Mouse (Mus musculus) erythroblast, adult 5-6 weeks (primary cell): ENCODE measurements around the gene Irf7. TPM values are rescaled to one million over a fixed set of nuclear protein-coding genes. Genes with fewer than 3 reads are reported as not detected.
"Not testable (repeated sequence)": the region's sequence is repeated elsewhere in the genome, so short reads cannot be mapped to it uniquely, and the experiment has no call there.

Source experiments
- ATAC-seq: replicated peaks from 2 replicates; pipeline ENCODE4 v1.8.0; 2016; ENCODE audit warnings: moderate number of reproducible peaks, mild to moderate bottlenecking, moderate TSS enrichment, inconsistent platforms; ENCODE audit not compliant: poor library complexity, low FRiP score, severe bottlenecking
- total RNA-seq, 2 experiments: library from RNA; stranded (forward) in 1 of 2; stranded (reverse) in 1 of 2; fragments of 150-400 nt in 1 of 2; fragments of 200-764, 138-1000 nt in 1 of 2; gene quantifications; 2 replicates each; pipeline versions ENCODE4 v1.2.3 to v1.2.4; 2015 to 2017; ENCODE audit warnings: low replicate concordance in 2 of 2

The Irf7 gene
- total RNA-seq, 2 experiments from 2014 or later = 73.8 to 78.0 TPM

DNA sequence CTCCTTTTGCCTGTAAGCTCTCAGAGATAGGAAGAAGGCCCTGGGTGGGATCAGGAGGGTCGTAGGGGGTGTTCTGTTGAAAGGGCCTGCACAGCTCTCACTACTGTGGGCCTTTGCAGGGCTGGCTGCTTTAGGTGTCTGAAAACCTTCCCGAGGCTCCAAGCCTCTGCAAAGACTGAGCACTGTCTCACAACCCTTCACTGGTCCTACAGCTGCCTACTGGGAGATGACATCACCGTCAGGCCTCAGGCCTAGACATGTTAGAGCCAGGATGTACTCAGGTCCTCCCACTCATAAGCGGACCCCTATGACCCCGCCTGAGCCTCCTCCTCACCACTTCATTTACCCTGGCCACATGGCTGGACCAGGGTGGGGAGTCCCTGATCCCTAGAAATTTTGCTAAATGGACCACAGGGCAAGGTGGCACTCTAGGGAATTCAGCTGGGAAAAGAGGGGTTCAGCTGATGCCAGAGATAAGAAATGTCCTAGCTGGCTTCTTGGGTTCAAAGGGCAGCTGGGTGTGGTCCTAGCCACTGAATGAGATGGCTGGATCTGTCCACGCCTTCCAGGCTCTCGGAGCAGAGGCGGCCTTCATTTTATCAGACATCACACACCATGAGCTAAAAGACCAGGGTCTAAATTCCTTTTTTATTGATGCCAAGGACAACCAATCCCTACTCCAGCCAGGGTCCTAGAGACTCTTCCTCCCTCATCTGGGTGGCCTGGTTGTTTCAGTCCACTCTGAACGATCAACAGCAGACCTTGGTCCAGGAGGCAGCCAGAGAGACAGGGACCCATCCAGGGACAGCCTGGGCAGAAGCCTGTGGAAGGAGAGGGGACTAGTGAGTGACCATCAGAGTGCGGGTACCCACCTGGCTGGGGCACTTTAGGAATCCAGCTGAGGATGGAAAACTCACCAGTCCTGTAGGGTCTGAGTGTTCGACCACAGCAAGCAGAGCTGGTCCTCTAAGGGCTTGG lies 11.7 kb upstream of the Irf7 start:
- no peak for ATAC-seq

DNA sequence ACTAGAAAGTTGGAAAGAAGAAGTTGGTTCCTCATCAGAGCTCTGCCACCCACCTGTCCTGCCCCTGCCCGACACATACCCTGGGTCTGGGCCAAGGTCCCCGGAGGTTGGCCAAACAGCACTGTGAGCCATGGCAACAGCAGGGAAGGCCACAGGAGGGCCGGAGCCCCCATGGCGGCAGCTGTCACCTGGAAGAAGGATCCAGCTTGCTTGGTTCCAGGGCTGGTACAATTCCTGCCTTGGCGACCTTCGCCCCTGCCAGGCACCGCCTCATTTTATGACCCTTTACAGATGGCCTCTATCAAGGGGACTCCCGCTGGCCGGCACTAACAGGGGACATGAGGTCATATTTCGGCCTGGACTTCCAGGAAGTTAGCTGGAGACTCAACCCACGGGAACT lies 10.3 kb upstream of the Irf7 start, which contains the start of gene Cdhr5:
Gene Cdhr5 (minus strand): TSS at position 241 of the 400 bp plus-strand sequence.
- no peak for ATAC-seq

DNA sequence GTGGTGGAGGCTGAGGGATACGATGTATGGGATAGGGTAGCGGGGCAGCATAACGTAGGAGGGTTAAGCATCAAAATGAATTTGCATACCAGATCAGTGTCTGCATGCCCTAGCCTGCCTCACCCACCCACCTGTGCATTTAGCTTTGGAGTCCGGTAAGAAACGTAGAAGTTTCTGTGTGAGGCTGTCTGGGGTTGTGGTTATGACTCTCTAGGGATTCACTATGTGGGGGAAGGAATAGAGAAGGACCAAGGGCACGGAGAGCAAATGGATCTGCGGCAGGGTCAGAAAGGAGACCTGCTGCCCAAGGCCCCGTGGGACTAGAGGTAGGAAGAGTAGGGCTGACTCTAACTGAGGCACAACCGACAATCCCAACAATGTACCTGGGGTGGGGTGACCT lies 9.1 kb upstream of the Irf7 start:
- ATAC-seq = no peak

DNA sequence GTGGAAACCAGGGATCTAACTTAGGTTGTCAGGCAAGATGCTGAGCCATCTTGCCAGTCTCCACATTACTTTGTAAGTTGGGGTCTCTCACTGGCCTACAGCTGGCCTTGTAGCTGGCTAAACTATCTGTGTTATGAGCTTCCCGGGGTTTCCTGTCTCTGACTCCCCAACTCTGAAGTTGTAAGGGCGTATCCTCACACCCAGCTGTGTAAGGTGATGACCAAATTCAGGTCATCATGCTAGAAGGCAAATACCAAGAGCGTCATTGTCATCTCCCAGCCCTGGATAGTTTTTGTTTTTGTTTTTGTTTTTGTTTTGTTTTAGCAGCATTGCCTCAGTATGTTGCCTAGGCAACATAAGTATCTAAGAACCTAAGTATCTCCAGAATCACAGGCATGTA lies 4.3 kb upstream of the Irf7 start:
- no peak for ATAC-seq

DNA sequence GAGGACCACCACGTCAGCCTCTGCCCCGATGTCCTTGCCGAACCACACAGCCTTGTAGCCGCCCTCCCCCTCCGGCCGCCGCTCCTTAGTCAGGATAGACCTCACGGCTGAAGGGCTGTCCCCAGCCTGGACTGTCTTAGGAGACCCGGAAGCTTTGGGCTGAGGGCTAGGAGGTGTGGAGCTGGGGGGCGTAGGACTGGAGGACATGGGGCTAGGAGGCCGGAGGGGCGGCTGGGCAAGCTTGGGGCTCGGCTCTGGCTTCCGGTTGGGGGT lies 2.9 kb upstream of the Irf7 start:
- no peak for ATAC-seq

- no peak for ATAC-seq
These were observed 2.4 kb upstream of the Irf7 start for GRCm38 (mm10) chr7:141268466-141269272.

DNA sequence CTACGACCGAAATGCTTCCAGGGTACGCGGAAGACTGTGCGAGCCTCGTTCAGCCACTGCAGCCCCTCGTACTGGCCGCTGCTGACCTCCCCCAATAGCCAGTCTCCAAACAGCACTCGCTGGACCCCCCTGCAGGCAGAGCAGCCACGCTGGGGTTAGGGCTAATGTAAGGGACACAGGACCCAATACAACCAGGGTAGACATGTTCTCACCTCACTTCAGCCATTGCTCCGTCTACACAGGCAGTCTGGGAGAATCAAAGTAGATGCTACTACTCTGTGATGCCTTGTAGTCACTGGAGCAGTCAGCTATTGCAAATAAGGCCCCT lies 906 bp downstream of the Irf7 start:
- ATAC-seq = peak; percentile 26

DNA sequence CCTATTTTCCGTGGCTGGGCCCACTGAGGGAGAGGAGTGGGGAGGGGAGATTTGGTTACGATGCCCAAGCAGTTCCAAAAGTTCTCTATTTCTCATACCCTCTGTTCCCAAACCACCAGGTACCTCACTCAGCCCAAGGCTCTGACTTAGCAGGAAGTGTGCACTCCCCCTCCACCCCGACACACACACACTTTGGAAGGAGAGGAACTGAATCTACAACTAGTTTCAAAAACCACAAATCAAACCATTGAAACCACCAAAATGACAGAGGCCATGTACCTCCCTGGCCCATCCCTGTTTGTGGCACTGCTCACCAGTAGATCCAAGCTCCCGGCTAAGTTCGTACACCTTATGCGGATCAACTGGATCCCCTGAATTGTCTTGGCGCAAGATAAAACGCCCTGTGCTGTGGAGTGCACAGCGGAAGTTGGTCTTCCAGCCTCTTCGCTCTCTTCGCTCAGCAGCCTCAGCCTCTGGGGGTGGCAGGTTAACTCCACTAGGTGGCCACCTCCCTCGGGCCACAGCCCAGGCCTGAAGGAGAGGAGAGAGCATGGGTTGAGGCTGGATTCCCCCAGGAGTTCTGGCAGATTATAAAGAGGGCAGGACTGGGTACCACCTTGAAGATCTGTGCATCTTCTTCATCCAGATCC lies 1.4 kb downstream of the Irf7 start:
- ATAC-seq = peak; percentile 66

GRCm38 (mm10) chr7:141264041-141264700 lies 2.1 kb downstream of the Irf7 start:
- ATAC-seq = no peak

GRCm38 (mm10) chr7:141263640-141264039 lies 2.6 kb downstream of the Irf7 start:
- ATAC-seq = no peak

DNA sequence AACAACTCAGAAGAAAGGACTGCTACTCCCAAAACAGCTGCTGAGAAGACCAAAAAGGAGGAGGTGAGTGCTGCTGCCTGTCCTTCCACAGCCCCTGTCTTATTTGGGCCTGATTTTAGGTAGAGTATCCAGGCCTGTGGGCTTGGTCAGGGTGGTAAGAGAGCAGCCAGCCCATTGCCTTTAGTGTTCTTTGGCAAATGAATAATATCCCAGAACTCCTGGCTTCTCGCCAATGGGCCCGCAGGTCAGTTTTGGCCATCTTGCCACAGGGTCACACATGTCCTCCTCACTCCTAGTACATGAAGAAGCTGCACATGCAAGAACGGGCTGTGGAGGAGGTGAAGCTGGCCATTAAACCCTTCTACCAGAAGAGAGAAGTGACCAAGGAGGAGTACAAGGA lies 4.8 kb downstream of the Irf7 start:
- ATAC-seq = no peak

DNA sequence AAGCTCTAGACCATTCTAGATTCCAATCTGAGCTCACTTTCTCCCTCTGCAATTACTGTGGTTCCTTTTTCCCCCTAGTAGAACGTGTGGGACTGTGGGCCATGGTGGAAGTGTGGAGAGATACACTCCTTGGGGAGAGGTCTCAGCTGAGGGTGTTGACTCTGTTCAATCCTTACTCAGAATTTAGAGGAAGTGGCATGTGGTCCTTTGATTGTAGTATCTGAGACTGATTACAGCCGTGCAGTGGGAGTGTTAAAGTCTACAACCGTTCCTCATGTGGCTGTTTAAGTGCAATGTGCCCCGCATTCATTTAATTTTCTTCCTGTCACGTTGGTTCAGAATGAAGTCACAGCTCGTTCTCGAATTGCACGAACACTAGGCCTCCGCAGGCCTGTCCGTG lies 10.1 kb downstream of the Irf7 start:
- no peak for ATAC-seq

DNA sequence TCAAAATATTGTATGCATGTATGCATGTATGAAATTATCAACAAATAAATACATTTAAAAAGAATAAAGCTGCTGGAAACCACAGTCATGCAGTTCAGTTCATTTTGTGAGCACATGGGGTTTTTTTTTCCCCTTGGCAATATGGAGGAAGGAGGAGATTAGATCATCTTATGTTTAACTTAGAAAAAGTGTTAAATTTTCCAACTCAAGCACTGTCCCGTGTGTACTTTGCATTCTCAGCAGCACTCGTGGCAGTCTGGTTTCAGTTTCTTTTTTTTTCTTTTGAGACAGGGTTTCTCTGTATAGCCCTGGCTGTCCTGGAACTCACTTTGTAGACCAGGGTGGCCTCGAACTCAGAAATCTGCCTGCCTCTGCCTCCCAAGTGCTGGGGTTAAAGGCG lies 15.8 kb downstream of the Irf7 start:
- ATAC-seq = not testable (repeated sequence)

DNA sequence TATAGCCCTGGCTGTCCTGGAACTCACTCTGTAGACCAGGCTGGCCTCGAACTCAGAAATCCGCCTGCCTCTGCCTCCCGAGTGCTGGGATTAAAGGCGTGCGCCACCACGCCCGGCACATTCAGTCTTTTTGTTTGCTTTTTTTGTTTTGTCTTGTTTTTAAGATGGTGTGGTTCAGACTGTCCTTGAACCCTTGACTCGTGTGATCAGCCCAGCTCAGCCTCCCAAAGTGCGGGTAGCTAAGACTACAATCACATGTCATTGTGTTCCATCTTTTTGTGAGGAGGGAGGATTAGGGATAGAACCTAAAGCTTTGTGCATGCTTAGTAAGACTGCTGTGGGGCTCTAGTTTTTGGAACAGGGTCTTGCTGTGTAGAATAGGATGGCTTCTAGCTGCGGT lies 34.7 kb downstream of the Irf7 start:
- no peak for ATAC-seq

GRCm38 (mm10) chr7:141231111-141231510 lies 35.2 kb downstream of the Irf7 start:
- ATAC-seq = no peak

- no peak for ATAC-seq
These were observed 35.7 kb downstream of the Irf7 start for GRCm38 (mm10) chr7:141230570-141230969.

- ATAC-seq = no peak
These were observed 36.6 kb downstream of the Irf7 start for GRCm38 (mm10) chr7:141229702-141230101.

- ATAC-seq = peak; percentile 94
These were observed 37.8 kb downstream of the Irf7 start, which contains the start of gene Phrf1 for GRCm38 (mm10) chr7:141228279-141229067. Phrf1 (plus strand) TSS chr7:141228784.

GRCm38 (mm10) chr7:141227796-141228195 lies 38.5 kb downstream of the Irf7 start:
- ATAC-seq = no peak
